Mouse (Mus musculus): ENCODE results near the gene Abca13.

Gene Abca13

DNA sequence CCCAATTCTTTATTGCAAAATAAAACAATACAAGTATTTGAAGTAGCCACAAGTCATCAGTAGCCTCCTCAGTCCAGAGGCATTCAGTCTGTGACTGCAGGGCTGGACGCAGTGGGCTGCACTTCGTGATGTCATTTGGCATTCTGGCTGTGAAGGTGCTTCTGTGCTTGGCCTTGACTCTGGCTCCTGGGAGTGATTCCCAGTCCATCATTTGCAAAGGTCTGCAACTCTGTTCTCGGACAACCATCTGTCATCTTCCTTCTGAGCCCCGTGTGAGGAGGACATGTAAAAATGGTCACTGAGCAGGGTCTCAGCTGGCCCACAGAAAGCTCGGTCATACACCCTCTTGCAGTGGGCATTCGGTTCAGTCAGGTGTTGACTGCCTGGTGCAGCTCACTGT is 345.1 kb downstream of the Abca13 start:
- no peak for DNase-seq

DNA sequence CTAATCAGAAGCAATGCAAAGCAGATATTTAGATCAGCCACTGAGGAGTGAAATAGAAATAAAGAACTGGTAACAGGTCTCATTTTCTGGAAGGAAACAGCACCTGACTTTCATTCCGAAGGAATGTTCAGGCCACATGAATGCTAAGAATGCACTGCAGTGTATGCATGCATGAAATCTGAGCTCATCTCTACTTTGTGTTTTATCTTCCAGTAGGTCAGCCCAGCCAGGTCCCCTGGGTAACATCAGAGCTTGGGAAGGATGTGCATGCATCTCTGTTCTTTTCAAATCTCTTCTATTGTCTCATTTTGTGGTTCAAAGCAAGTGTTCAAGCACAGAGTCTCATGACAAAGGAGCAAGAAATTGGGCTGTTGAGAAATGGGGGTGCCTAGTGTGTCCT is 346.6 kb downstream of the Abca13 start:
- DNase-seq = no peak

DNA sequence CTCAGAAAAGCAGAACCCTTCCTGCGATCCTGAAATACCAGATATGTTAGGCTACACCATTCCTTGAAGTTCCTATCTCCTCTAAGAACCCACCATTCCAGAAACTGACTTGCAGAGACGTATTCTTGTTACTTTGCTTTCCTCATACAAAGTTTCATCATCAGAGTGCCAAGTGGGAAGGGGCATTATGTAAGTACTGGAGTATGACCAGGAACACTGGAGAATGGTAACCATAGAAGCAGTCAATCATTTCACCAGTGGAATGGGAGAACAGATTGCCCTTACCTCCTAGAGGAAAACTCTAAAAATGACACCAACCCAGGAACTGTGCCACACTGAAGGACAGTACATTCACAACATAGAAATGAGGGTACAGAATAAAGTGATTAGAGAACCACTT is 368.3 kb downstream of the Abca13 start:
- no peak for DNase-seq

DNA sequence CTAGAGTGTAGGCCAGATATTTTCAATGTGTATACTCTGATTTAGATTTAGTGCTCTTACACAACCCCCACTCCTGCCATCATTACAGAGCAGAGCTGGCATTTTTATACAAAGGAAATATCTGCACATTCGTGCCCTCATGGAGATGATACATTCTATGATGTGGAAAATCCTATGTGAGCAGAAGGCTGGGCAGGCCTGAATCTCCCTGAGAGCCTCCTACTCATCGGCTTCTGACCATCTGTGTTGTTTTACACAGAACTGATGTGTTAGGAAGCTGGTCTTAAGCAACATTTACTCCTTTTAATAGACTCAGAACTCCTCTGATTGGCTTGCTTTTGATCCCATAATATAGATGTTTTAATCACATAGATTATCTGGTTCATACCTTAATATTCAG is 376.6 kb downstream of the Abca13 start:
- no peak for DNase-seq

DNA sequence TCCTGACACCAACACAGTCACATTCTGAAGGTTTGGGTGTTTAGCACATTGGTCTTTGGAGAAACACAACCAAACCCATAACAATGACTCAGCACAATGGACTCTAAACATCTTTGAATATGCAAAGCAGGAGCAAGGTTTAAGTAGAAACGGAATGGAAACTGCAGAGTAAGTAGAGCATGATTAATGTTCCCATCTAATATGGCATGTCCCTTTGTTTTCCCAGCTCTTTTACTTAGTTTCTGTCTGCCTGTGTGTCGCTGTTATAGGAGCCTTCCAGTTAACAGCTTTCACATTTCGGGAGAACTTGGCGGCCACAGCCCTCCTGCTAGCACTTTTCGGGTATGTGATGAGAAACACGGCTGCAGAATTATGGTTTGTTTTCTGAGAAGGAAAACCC is 378.6 kb downstream of the Abca13 start:
- no peak for DNase-seq

DNA sequence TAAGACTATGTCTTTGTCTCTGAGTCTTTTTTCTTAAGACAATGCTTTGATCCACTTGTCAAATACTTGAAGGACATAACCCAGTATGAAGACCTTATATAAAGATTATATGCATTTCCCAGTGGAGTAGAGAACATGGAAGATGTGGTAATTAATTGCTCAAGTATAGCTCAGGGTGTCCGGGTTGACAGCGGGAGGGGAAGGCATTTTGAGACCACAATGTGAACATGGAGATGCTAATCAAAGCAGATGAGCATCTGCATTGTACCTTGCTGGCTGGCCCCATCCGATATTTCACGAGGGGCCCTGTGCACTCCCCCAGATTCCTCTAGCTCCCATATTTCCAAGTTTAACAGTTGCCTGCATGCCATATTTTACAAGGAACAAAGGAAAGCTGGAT is 383.2 kb downstream of the Abca13 start:
- DNase-seq = no peak

DNA sequence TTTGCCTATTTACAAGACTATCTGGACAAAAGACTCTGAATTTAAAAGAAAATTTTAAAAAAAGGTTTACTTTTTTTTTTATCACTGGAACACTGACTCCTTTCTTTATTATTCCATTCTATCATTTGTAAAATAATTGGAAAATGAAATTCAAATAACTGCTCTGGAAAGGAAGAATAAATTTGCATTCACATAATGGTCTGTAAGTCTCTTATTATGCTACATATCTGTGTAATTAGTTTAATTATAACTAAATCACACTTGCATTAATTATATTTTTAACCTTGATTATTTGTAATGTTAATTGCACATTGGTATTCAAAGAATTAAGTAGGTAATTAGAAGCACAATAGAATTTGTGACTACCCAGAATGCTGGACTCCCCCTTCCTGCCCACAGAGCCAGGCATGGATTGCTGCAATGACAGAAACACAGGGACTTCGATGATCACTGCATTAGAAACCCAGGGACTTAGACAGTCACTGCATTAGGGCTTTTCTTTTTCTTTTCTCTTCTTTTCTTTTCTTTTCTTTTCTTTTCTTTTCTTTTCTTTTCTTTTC is 400.1 kb downstream of the Abca13 start:
- DNase-seq = no peak

DNA sequence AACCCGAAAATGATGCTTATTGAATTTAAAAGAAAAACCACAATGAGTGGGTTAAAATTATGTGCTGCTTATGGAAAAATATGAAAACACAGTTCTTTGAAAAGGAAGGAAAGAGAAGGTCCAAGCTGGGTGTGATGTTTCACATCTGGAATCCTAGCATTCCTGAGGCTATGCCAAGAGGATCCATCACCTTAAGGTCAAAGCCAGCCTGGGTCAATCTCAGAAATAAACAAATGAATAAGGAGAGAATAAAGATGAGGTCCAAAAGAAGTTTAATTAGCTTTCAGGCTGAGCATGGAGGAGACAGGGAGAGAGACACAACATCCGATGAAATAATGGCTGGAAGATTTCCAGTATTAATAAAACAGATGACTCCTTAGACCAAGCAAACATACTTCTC is 405.6 kb downstream of the Abca13 start:
- peak in 1 of 2 experiments; percentile 5 for DNase-seq

DNA sequence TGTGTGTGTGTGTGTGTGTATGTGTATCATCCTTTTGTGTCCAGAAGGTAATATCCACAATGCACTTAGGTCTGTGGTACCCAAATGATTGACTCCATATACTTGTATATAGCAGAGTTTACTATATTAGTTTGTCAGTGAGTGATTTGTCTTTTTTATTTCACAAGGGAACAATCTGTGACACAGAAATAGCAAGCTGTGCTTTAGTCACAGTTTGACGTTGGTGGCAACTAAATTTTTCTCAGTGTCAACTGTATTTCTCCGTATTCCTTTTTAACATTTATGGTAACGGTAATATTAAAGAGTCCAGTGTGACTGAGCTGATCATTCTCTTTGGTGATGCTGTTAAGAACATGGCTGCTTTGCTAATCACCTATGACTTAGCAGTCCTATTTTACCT is 409.4 kb downstream of the Abca13 start:
- DNase-seq = no peak

DNA sequence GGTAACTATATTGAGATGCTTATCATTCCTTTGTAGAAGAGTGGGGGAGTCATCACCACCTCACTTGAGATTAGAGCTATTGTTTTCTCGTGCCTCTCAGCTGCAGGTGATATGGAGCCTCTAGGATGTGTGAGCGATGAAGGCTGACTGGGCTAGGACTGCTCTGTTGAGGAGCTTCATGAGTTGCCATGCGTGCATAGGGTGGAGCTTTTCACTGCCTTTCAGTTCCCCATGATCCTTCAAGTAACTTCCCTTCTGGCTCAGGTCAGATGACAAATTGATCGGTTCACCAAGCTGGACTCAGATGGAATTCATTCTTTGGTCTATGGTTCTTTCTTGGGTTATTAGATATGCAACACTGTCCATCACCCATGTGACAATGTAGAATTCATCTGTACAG is 410.4 kb downstream of the Abca13 start:
- DNase-seq = no peak

DNA sequence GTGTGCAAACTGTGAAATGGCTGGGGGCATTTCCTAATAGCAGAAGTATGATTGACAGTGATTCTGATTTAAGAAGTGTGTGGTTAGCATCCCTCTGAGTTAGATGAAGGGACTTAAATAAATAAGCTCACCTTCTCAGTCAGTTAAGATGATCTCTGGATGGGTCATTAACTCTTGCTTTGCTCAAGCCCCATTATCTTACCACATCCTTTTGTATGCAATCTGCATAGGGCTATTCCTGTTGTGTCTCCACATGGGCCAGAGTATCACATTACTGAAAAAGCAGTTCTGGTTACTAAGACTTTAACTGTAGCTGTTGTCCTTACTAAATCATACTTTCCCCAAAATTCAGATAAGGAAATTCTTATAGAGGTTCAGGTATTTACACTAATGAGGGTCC is 416.5 kb downstream of the Abca13 start:
- DNase-seq = no peak

DNA sequence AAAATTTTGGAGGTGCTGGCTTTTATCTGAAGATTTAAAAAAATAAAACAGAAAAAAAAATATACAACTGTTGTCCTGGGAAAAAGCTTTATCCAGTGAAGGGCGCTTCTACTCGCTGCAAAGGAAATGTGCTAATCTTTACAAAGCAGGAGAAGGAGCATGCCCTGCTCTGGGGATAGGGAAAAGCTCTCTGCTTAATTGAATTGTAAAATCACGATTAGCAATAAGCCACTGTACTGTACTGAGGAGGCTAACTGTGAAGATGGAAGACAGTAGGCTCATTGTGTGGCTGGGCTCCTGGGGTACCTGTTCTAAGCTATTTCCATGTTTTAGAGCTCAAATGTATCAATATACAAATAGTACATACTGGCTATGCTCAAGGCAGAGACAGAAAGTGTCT is 417.3 kb downstream of the Abca13 start:
- no peak for DNase-seq

DNA sequence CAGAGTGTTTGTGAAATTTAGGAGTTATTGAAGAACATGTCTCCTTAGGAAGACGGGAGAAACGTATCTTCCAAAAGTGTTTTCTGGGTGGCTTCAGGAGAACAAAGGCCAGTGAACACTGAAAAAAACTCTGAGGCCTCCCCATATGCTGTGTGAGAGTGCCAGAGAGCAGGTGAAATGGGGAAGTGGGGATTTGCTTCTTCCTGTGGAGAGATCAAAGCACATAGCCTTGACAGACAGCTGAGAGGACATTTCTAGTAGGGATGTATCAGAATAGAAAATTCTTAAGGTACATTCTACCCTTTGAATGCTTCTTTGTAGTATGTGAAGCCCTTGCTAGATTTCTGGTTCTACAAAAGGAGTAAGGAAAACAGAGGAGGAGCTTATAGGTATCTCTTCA is 424.4 kb downstream of the Abca13 start:
- DNase-seq = no peak

DNA sequence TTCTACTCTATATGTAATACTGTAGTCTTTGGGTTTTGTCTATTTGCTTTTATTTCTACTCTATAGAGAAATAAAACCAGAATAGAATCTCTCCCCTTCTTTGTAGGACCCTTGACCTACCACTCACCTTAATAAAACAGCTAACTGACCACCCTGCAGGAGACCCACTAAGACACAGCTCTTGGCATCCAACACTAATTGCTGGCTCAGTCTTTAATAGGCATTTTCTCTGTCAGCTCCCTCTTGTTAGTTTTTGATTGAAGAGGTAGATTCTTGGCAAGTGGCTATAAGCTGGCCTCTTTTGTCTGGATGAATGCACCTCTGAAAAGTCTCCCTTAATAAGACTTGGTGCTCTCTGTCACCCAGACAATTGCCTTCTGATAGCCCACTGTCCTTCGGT is 424.9 kb downstream of the Abca13 start:
- DNase-seq = no peak

DNA sequence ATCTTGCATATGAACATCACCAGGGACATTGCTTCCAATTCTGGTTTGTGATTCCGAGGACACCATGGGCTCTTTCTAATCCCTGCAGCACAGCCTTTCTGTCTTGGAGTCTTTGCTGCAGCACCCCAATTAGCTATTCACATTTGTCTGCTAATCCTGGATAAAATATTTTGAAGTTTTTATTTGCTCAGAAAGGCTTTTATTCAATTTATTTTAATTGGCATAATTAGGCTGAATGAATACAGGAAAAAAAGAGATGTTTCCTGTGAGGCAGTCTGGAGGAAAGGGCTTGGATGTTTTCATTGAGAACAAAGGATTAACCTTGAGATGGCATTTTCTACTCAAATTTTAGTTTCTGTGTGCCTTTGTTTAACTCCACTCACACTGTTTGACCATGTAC is 428.2 kb downstream of the Abca13 start:
- no peak for DNase-seq

DNA sequence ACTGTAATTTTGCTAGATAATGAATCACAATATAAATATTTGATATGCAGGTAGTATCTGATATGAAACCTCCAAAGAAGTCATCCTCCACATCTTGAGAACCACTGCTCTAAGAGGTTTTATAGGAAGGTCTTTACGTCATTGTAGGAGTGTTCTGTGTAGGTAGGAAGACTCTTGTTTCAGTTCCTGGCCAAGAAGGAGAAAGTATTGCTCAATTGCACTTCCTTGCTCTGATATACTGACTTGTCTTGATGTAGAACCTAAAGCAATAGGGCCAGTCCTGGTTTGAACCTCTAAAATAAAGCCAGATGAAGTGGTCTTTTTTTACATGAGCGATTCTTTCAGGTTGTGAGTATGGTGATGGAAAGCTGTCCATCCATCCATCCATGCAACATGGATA is 431.1 kb downstream of the Abca13 start:
- DNase-seq = no peak

DNA sequence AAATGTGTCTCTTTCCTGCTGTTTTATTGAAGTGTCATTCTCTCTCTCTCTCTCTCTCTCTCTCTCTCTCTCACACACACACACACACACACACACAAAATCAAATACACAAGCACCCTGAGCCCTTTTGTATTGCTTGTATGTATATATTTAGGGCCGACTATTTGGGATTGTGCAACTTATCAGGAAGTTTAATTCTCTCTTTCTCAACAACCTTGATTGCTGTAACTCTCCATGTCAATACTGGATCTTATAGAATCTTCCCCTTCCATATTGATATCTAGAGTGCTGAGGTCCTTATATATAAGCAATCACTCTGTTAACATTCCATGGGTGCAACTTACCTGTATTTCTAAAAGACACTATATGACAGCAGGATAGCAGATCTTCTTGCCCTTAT is 433.0 kb downstream of the Abca13 start:
- DNase-seq = no peak

DNA sequence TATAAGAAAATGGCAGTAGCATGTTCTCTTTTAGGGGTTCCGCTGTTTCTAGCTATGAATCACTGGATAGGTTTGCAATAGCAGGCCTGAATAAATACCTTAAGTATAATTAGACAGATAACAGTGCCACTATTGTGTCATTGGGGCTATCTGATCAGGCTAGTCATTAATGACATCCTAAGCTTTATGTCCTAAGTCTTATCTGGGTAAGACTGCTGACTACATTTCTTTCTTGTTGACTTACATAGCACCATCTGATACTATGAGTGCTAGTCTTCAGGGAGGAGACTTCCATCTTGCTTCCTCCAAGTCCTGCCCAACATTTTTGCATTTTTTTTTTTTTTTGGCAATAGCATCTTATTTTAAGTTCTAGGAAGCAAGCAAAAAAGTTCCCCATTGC is 434.1 kb downstream of the Abca13 start:
- DNase-seq = no peak

DNA sequence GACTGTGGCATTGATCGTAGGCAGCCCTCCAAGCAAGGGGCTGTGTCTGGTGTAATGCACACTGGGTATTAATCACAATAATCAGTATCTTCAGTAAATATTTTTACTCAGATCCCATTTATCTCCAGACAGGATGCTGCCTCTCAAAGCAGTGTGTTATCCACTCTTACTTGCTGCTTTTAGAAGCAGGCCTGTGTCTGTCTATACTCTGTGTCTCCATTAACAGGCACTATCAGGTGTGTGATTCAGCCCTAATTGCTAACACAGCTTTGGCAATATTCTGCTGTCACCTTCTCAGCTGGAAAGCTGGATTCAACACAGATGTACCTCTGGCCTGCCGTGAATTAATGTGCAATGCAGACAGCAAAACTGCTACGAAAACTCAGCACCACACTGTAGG is 455.5 kb downstream of the Abca13 start:
- DNase-seq = no peak

DNA sequence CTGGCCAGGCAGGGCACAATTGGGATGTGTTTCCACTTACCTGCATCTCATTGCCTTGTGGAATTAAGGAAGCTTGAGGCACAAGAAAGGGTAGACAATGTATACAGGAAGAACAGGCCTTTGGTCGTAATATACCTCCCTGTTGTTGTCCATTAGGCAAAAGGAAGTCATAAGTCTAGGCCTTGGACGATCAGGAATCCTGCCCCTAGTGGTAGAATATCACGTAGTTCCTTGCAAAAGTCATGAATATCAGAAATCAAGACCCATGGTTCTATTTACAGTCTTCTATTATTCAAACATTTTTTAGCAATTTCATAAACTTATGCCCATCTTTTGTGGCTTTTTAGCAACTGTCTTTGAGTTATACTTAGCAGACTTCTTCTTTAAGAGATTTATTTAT is 456.2 kb downstream of the Abca13 start:
- DNase-seq = no peak

DNA sequence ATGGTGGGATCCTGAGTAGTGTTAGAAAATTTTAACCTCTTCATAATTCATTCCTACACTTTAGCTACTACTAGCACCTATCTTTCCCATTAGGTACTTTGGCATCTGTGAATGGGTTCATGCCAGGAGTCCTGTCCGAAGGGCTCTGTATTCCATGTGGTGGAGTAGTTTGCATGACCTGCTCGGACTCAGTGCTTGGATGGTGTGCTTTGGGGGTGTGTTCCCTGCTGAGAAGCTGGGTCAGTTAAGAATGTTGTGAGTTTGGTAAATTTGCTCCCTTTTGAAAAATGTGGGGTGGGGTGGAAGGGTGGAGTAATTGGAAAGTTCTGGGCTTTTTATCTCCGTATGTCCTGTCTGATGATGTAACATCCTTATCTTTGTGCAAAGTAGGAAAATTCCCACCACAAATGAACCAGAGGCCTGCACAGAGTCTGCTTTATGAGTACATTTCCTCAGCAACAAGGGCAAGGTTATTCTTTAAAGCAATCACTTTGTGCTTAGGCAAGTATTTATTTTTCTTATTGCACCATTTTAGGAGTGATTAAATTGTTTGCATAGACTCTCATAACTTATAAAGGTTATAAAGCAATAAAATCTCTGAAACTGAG is 475.0 kb downstream of the Abca13 start:
- DNase-seq = no peak

DNA sequence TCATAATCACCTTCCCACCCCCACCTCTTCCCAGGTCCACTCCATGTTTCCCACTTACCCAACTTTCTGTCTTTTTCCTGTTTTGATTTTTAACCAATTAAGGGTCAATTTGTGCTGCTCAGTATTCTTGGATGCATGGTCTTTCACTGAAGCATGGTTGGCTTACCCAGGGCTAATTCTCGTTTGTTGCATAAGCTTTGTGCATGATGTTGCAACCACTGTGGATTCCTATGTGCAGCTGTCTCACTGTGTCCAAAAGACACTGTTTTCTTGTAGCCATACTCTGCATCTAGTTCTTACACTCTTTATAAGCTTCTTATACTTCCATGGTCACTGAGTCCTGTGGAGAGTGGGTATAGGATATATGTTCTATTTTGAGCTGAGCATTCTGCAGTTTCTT is 477.7 kb downstream of the Abca13 start:
- no peak for DNase-seq

DNA sequence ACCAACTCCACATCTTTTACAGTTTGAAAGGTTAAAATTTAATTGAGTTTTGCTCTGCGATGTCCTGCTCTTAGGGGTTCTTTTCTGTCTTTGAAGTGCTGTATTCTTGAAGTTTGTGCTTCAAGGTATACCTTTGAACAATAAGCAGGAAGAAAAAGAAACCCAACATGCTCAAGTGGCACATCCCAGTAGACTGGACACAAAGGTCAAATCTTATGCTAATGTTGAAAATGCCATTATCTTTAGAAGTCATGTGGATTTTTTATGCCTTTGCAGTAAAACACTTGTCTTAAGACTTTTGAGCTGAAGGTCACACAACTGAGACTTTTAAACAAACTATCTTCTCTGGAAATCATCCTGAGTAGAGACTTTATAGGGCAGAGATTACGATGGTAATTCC is 493.2 kb downstream of the Abca13 start:
- DNase-seq = no peak

DNA sequence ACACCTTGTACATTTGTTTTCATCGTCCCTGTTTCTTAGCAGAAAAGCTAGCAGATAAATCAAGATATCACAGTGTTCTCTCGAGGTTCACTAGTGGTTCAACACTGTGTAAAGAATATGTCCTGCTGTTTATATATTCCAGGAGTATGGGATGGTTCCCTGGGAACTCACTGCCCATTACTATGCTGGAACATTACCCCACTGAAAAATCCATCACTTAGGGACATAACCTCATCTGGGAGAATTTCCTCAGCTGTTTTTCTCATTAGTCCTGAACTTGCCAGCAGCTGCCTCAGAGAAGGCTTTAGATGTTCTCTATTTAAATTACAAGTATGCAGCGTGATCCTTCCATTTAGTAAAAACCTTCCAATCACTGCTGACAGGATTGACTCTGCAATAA is 513.4 kb downstream of the Abca13 start:
- no peak for DNase-seq

DNA sequence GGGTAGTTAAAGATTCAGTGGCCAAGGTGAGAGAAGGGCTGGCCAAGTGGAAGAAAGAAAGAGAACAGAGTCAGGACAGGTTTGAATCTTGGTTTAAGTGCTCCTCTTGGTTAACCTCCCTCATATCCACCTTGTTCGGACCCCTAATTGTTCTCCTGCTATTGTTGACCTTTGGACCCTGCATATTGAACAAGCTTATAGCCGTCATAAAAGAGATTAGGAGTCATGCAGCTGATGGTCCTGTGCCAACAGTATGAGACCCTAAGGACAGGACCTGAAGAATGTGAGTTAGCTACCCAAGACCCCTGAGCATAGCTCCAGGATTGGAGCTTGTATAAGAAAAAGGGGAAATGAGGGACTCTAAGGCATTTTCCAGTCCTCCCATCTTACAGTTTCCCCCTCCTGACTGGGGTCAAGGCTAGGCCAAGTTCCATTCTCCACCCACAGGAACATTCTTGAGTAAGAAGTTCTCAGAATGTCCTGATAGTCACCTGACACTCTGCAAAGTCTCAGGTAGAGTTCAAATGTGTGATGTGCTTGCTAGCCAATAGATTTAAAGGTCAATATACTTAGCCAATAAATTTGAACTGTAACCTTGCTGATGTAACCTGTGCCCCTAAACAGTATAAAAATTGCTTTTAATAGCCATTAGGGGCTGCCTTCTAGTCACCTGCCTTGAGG is 536.2 kb downstream of the Abca13 start:
- no peak for DNase-seq
